Mouse (Mus musculus) C2C12 (cell line): ENCODE data around the gene Gfod1. TPM values are rescaled to one million over a fixed set of nuclear protein-coding genes. Genes with fewer than 3 reads are reported as not detected.

Experiments
- H3K27me3 ChIP-seq: one replicate; pipeline ENCODE4 v1.6.1; 2011; ENCODE audit not compliant: control insufficient read depth, insufficient read depth, insufficient read length
- H3K36me3 ChIP-seq: one replicate; pipeline ENCODE4 v1.6.1; 2011; ENCODE audit not compliant: control insufficient read depth, insufficient read depth
- H3K4me3 ChIP-seq: one replicate; pipeline ENCODE4 v1.5.1; 2011; ENCODE audit warnings: mild to moderate bottlenecking, control low read depth; ENCODE audit not compliant: poor library complexity, insufficient read depth, severe bottlenecking
- H3K79me2 ChIP-seq: one replicate; pipeline ENCODE4 v1.6.1; 2011; ENCODE audit not compliant: control insufficient read depth, insufficient read depth
- H3K79me3 ChIP-seq: one replicate; pipeline ENCODE4 v1.6.1; 2011; ENCODE audit warnings: low read depth, control low read depth
- H3ac ChIP-seq: one replicate; pipeline ENCODE3; 2011; ENCODE audit warnings: low read depth; ENCODE audit not compliant: control insufficient read depth, insufficient read length
- CEBPB ChIP-seq: IDR thresholded peaks from one replicate; pipeline ENCODE4 v1.6.1; 2011; ENCODE audit warnings: low read depth, mild to moderate bottlenecking, control low read depth, moderate library complexity
- CTCF ChIP-seq: IDR thresholded peaks from one replicate; pipeline ENCODE4 v1.5.1; 2011; ENCODE audit not compliant: control insufficient read depth, insufficient read depth, insufficient read length
- FOSL1 ChIP-seq: IDR thresholded peaks from one replicate; pipeline ENCODE4 v1.8.0; 2011; ENCODE audit warnings: mild to moderate bottlenecking, low read length; ENCODE audit not compliant: poor library complexity, insufficient read depth, severe bottlenecking
- MAX ChIP-seq: IDR thresholded peaks from one replicate; pipeline ENCODE4 v1.6.1; 2011; ENCODE audit warnings: mild to moderate bottlenecking, control low read depth
- MYOD1 ChIP-seq: IDR thresholded peaks from one replicate; pipeline ENCODE4 v1.6.1; 2011; ENCODE audit warnings: low read depth; ENCODE audit not compliant: control insufficient read depth, insufficient read length
- MYOG ChIP-seq: IDR thresholded peaks from one replicate; pipeline ENCODE4 v1.6.1; 2011; ENCODE audit not compliant: control insufficient read depth, insufficient read length; ENCODE audit errors: extremely low read depth
- USF1 ChIP-seq: IDR thresholded peaks from one replicate; pipeline ENCODE4 v1.6.1; 2011; ENCODE audit warnings: low read depth, mild to moderate bottlenecking, control low read depth, moderate library complexity
- polyA plus RNA-seq: library from polyadenylated mRNA; unstranded; fragments of >200 nt; fragmentation: generic; extraction: Trizol; gene quantifications from one replicate; pipeline ENCODE4 v1.2.1, GENCODE M21; 2012; ENCODE audit warnings: missing spikeins

Gfod1 gene
- polyA plus RNA-seq, 1 experiment = 10.3 TPM

GRCm38 (mm10) chr13:43338001-43338400, 34.0 kb upstream of the Gfod1 start:
- Histone ChIP-seq H3K79me3 (no peaks in the 10 kb centered on the region), H3ac (no peak overlapping the region), H3K79me2 (no peaks in the 10 kb centered on the region), H3K27me3 (no peaks in the 10 kb centered on the region), H3K36me3 (no peaks in the 10 kb centered on the region), H3K4me3 (no peak overlapping the region)
- TF ChIP-seq MYOD1 (no peak), MYOG (no peak), MAX (no peak), CTCF (no peak), CEBPB (no peak)

GRCm38 (mm10) chr13:43336425-43337221, 32.7 kb upstream of the Gfod1 start:
- Histone ChIP-seq H3K4me3 (no peak overlapping the region), H3K79me3 (no peaks in the 10 kb centered on the region), H3ac (no peak overlapping the region), H3K27me3 (no peaks in the 10 kb centered on the region), H3K36me3 (no peaks in the 10 kb centered on the region), H3K79me2 (no peaks in the 10 kb centered on the region)
- no peak for TF ChIP-seq MYOG
- TF ChIP-seq CTCF = no peak
- no peak for TF ChIP-seq FOSL1
- TF ChIP-seq MAX = no peak
- no peak for TF ChIP-seq MYOD1
- no peak for TF ChIP-seq USF1
- TF ChIP-seq CEBPB = no peak

DNA sequence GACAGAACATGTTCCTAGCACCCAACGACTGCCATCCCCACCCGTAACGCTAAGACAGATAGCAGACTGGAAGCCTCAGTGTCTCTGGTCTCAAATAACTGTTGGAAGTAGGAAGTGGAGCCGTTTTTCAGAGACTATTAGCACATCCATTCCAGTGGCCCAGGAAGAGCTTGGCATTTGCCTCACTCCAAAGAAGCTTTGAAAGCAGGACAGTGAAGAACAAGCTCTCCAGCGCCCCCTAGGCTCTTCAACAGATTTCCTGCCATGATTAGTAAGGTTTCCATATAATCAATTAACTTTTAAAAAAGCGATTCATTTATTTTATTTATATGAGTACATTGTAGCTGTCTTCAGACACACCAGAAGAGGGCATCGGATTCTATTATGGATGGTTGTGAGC, 28.6 kb upstream of the Gfod1 start:
- Histone ChIP-seq H3K36me3 (no peaks in the 10 kb centered on the region), H3K79me3 (no peaks in the 10 kb centered on the region), H3ac (no peak overlapping the region), H3K79me2 (no peaks in the 10 kb centered on the region), H3K27me3 (no peaks in the 10 kb centered on the region), H3K4me3 (no peak overlapping the region)
- TF ChIP-seq MYOG (no peak), CEBPB (no peak), CTCF (no peak), MAX (no peak), USF1 (no peak)

- H3K27me3 ChIP-seq = no peaks in the 10 kb centered on the region
- no peaks in the 10 kb centered on the region for H3K79me2 ChIP-seq
- H3K79me3 ChIP-seq = no peaks in the 10 kb centered on the region
- H3K4me3 ChIP-seq = no peak overlapping the region
- H3ac ChIP-seq = no peak overlapping the region
- TF ChIP-seq CTCF = no peak
- TF ChIP-seq CEBPB = no peak
- no peak for TF ChIP-seq MYOG
- no peak for TF ChIP-seq USF1
- TF ChIP-seq FOSL1 = no peak
- no peaks in the 10 kb centered on the region for H3K36me3 ChIP-seq
These were observed 27.9 kb upstream of the Gfod1 start for GRCm38 (mm10) chr13:43331721-43332444.

DNA sequence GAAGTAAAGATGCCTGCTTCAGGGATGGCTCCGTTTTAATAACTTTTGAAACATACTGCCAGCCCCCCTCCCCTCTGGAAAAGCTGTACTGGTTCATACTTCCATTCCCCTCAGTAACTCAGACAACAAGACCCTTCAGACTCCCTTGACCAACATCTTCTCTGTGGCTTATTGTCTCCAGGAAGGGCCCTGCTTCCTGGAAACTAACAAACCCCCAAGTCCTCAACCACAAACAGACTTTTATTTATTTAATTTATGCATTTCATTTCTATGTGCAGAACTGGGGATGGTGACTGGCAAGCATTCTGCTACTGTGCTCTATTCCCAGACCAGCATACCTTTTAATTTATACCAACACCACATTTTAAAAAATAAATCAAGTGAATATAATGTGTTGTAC, 21.5 kb upstream of the Gfod1 start:
- TF ChIP-seq MYOD1 (no peak), CTCF (no peak), FOSL1 (no peak), USF1 (no peak), MYOG (no peak), MAX (no peak), CEBPB (no peak)
- Histone ChIP-seq H3K79me2 (no peaks in the 10 kb centered on the region), H3K79me3 (no peaks in the 10 kb centered on the region), H3K27me3 (no peaks in the 10 kb centered on the region), H3ac (no peak overlapping the region), H3K4me3 (no peak overlapping the region), H3K36me3 (no peaks in the 10 kb centered on the region)
